Mouse (Mus musculus) retina, embryonic 14.5 days (tissue): ENCODE measurements at regions not wholly inside any gene's neighbourhood (a gene's known extent, or its start where the extent isn't known, plus 50 kb on each side); places are given as distances from the start of the nearest gene placed in this dataset.
"Not testable (repeated sequence)": the region's sequence is repeated elsewhere in the genome, so short reads cannot be mapped to it uniquely, and the experiment has no call there.

ENCODE experiments used
- DNase-seq: peaks from one replicate; pipeline ENCODE4 v3.0.0-alpha.2; 2015; ENCODE audit warnings: low spot score

GRCm38 (mm10) chr1:42542846-42543549 is 152.6 kb upstream of the Pou3f3 start:
- DNase-seq, result no peak

- no peak for DNase-seq
Measured at GRCm38 (mm10) chr1:42546879-42547278, 148.7 kb upstream of the Pou3f3 start.

DNA sequence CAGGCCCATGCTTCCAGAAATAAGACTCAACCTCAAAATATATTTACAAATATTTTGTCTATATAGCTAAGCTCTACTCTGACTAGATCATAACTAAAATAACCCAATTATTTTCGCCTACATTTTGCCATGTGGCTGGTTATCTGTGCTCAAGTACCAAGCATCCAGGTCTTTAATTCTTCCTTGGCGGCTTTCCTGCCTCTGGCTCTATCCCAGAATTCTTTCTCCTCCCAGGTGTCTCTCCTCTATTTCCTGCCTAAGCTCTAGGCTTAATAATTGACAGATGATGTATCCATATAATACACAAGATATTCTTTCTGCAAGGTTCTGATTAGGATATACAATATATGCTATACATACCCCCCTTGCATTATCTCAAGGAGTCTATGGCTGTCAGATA is 138.3 kb upstream of the Pou3f3 start:
- DNase-seq, result no peak

- DNase-seq, result no peak
Measured at GRCm38 (mm10) chr1:42567640-42568039, 127.9 kb upstream of the Pou3f3 start.

GRCm38 (mm10) chr1:42585191-42585590 is 110.4 kb upstream of the Pou3f3 start:
- DNase-seq, result no peak

GRCm38 (mm10) chr1:42588499-42588898 is 107.1 kb upstream of the Pou3f3 start:
- no peak for DNase-seq

DNA sequence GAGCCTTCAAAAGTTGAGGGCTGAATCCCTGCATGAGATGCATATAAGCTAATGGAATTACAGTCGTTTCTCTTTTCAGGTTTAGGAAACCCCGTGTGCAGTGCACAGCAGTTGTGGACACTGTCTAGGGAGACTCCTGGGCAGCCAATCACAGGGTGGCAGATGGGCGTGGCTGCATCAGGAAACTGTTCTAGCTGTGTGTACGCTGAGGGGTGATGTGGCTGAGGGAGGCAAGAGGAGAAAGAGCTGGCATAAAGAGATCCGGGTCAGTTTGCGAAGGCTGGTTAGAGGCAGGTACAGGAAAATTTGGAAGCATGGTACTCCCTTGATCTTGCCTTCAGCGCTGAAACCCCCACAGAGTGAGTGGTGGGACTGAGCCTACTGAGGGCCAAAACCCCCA is 106.1 kb upstream of the Pou3f3 start:
- no peak for DNase-seq

DNA sequence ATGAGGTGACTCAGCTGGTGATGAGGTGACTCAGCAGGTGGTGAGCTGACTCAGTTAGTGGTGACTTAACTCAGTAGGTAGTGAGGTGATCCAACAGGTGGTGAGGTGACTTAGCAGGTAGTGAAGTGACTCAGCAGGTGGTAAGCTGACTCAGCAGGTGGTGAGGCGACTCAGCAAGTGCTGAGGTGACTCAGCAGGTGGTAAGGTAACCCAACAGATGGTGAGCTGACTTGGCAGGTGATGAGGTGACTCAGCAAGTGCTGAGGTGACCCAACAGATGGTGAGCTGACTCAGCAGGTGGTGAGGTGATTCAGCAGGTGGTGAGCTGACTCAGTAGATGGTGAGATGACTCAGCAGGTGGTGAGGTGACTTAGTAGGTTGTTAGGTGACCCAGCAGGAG is 103.7 kb upstream of the Pou3f3 start:
- no peak for DNase-seq

DNA sequence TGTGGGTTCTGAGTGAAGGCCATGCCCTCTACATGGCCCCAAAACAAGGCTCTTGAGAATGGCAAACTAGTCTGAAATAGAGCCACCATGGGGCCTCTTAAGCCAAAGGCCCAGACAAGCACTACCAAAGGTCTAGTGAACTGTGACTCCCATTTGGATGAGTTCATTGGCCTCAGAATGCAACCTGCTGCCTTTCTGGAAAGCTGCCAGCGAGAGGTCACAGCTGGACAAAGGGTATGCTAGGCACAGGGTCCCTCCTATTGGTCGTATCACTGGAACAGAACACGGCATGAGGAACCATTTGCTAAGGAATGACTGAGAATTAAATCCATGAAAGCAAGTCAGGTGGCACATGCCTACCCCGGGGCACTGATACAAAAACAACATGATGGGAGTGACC is 98.5 kb upstream of the Pou3f3 start:
- no peak for DNase-seq

DNA sequence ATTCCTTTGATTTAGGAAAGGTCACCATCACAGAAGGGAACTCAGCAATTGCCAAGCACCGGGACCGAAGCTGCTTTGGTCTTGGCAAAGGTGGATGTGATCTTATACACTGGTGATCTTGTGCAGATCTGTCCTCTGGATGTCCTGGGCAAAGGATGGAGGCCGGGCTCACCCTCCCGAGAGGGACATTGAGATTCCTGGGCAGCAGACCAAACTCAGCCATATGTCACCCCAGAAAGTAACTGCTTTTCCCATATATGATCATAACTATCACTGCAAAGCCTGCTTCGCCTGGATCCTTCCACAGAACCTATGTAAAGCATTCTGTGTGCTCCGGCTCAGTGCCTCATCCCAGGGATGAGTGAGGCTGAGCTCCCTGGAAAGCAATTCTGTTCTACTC is 96.3 kb upstream of the Pou3f3 start:
- no peak for DNase-seq

DNA sequence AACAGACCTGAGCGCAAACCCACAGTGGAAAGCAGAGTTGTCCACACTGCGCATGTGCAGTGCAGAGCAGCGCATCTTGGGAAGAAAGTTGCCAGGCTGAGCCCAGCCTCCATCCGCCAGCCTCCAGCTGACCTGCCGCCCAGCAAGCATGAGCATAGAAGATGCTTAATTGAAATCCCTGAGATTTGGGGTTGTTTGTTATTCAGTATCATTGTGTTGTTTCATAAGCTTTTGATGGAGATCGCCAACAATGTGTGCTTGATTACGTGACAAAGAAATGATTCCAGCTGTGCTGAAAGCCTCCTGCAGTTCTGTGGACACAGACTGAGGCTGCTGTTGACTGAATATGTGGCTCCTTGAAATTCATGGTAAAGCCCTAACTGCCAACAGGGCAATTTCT is 89.3 kb upstream of the Pou3f3 start:
- no peak for DNase-seq

DNA sequence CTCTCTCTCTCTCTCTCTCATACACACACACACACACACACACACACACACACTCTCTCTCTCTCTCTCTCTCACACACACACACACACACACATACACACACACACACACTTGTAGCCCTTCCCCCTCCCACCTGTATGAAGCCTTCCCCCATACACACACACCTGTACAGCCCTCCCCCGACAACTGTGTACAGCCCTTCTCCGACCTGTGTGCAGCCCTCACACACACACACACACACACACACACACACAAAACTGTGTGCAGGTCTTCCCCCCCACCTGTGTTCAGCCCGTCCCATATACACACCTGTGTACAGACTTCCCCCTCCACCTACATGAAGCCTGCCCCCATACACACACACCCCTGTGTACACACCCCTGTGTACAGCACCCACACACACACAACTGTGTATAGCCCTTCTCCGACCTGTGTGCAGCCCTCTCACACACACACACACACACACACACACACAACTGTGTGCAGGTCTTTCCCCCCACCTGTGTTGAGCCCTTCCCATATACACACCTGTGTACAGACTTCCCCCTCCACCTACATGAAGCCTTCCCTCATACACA is 88.0 kb upstream of the Pou3f3 start:
- not testable (repeated sequence) for DNase-seq

GRCm38 (mm10) chr1:42623766-42624165 is 71.8 kb upstream of the Pou3f3 start:
- DNase-seq, result no peak

GRCm38 (mm10) chr1:42628800-42629199 is 66.8 kb upstream of the Pou3f3 start:
- no peak for DNase-seq

GRCm38 (mm10) chr1:42629465-42630261 is 65.9 kb upstream of the Pou3f3 start:
- no peak for DNase-seq

DNA sequence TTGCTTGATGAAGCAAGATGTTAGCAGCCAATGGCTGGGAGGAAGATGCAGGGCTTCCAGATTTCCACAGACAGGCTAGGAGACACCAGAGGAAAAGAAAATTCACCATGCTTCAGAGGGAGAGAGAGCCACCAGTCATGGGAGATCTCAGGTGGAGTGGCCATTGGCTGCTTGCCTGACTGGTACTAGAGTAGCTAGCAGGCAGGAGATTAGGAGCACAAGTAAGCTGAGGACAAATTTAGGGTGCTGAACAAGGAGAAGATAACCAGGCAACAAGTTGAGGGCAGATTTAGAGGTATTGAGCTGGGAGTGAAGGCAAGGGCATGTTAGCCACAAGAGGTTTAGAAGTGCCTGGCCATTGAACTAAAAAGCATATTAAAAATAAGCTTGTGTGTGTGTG is 63.3 kb upstream of the Pou3f3 start:
- DNase-seq, result no peak

DNA sequence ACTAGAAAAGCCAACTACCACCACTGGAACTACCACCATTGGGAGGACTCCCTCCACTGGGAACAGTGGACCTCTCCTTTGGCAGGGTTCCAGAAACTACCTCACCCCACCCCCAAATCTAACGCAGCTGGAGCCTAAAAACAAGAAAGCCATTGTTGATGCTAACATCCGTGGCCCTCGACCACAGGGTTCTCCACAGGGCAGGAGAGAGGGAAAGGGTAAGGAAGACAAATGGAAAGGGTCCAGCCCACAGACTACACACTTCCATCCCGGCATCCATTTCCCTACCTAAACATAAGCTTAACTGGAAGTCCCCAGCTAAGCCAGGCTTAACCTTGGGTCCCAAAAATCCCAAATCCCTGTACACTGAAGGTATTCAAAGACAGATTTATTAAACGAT is 59.0 kb upstream of the Pou3f3 start:
- no peak for DNase-seq
